Mouse (Mus musculus): ENCODE data around the gene Slc11a2.

The Slc11a2 gene

DNA sequence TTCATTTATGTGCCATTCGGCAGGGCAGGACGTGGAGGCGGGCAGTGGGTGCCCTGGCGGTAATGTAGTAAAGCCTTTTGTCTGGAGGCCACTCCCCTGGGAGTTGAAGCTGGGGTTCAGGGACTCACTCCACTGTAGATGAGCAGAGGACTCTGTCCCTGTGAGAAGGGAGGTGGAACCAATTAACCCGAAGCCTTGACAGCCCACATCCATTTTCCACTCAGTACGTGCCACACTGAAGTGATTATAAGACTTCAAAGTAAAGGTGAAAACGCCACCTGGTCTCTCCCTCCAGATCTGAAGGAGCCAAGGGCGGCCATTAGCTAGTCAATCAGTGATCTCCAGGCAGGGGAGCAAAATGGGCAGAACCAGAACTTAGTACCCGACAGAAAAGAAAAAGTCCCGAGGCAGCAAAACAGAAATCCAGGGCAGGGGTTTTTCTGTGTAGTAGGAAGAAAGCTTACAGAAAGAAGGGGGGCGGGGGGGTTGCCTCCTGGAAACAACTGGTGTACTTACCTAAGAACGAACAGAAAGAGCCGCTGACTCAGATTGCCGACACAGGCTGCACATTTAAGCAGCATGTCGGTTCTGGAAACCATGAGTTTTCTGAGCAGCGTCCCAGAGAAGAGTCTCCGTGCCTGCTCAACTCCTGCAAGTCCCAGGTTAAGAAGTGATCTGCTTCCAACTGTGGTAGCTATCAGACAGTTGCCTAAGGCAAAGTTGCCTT lies at the start of gene Slc11a2:
Slc11a2 (minus strand) TSS at position 677 of the 727 bp plus-strand sequence.
- DNase-seq (ENCODE audit: low read depth) = peak; percentile 56

DNA sequence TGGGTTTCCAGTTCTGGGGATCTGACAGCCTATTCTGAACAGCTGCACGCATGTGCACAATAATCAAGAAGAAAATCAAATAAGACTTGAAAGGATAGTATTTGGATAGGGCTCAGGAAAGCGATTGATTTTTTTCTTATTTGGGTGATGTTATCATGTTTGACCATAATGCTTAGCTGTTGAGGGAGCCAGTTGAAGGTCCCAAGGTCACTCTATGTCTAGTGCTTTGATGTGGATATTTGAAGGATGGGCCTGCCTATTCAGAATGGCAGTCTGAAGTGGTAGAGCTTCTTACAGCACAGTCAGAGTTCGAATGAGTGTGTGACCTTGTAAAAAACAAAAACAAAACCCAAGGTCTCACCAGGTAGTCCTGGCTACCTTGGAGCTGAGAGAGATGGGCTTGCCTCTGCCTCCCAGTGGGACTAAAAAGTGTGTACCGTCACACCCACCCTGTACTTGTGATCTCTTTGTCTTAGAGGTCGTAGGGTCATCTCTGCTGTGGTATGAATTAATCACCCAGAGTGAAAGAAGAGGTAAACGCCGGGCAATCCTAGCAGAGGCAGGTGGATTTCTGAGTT lies 49.1 kb upstream of the Slc11a2 start:
- DNase-seq (ENCODE audit: low read depth) = no peak

DNA sequence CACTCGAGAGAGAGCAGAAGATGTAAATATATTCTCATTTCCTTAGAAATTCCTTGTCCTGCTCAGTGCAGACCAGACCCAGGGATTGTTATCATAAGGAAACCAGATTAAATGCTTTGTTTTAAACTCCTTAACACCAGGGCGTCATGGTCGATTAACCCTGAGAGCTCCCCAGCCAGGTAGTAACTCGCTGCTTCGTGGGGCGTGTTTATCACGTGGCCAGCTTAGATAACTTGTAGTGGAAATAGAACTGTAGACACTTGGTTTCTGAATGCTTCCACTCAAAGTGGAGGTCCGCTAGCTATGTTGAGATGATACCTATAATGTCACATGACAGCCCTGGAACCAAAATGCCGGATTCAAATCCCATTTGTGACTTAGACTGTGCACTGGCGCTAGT lies 45.2 kb upstream of the Slc11a2 start:
- no peak for DNase-seq (ENCODE audit: low read depth)

DNA sequence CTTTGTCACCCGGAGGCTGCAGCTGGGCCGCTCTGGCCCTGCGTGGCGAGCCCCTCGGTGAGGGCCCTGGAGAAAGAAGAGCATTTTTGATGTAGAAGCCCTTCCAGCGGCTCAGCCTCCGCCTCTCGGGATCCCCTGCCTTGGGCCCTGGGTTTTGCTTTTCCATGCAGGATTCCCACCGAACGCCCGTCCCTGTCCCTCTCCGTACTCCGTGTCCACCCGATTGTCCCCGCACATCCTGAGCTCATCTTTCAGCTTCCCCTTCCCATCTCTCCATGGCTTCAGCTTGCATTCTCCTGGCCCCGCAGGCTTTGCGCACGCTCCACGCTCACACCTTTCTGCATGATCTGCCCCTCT lies 44.3 kb upstream of the Slc11a2 start:
- DNase-seq (ENCODE audit: low read depth) = no peak

DNA sequence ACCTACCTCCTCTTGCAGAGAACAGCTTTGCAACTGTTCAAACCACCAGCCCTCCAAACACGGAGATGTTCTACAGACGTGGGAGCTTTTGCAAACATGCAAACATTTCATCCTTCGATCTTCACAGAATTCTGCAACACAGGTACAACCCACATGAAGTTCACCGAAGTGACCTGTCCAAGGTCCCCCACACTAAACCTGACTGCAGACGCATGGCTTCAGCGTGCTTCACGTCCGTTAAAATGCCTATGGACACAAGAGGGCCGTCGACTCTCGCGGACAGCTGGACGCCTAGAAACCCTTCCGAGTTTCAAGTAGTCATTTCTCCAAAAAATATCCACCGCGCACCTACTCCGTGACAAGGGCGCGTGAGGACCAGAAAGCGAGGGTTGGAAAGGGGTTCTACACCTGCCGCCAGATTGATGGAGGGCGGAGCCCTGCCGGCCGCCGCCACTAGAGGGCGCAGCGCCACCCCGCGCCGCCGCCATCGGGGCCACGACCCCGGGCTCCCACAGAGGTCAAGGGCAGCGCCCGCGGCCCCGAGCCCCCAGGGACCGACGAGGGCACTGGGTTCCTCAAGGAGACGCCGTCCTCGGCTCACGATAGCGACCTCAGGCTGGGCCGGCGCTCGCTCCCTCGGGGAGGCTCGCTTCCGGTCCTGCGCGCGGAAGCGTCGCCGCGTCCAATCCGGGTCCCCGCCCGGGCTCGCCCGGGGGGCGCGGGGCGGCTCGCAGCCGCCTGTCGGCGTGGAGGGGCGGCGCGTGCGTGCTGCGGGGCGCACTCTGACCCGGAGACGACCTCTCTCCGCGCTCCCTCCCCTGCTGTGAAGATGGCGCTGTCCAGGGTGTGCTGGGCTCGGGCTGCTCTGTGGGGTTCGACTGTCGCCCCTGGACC lies 43.7 kb upstream of the Slc11a2 start, which contains the start of gene Letmd1:
Letmd1 (plus strand) TSS at position 729 of the 894 bp plus-strand sequence.
- peak; percentile 91 for DNase-seq (ENCODE audit: low read depth)

DNA sequence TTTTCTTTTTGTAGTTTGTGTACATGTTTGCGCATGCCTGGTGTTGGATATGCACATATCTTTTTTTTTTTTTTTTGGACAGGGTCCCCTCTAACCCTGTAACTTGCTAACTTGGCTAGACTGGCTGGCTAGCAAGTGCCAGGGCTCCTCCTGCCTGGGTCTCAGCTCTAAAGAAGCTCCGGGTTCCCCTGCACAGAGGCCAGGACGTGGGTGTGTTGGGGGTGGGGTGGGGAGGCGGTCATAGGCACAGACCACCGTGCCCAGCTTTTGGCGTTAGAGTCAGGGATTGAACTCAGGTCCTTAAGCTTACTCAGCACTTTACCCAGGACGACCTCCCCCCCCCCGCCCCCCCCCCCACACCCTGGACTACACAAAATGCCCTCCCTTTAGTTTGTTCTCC lies 42.9 kb upstream of the Slc11a2 start:
- DNase-seq (ENCODE audit: low read depth) = no peak

DNA sequence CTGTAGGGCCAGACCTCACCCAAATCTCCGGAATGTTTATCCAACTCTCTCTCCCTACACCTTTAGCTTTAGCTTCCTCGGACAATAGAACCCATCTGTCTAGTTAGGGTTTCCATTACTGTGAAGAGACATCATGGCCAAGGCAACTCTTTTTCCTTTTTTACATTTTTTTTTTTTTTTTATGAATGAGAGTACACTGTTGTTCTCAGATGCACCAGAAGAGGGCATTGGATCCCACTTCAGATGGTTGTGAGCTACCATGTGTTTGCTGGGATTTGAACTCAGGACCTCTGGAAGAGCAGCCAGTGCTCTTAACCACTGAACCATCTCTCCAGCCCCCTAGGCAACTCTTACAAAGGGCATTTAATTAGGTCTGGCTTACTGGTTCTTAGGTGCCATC lies 40.6 kb upstream of the Slc11a2 start:
- DNase-seq (ENCODE audit: low read depth) = peak; percentile 51

DNA sequence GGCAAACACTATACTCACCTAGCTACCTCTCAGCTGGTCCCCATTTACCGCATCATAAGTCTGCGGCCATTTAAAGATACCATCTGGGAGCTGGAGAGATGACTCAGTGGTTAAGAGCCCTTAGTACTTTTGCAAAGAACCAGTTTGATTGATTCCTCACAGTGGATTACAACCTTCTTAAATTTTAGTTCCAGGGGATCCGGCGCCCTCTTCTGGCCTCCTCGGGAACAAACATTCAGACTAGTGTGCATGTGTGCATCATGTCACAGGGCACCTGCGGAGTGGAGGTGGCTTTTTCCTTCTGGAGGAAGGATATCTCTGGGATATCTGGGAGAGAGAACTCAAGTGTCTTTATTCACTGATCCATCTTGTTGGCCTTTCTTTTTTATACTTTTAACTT lies 38.8 kb upstream of the Slc11a2 start:
- DNase-seq (ENCODE audit: low read depth) = peak; percentile 86

DNA sequence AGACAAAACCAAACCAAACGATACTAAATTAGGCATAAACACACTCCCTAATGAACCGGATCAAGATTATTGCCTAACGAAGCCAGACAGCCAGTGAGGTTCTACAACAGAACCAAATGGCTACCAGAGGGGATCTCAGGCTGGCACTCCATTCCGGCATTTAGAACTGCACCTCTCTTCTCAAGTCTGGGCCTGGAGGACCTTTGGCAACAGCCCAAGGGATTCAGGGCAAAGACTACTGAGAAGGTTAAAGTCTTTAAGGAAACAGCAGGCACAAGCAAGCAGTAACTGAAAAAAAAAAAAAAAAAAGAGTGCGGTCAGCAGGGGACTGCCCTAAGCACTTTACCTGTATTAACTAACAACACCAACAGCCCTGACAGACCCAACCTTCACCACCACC lies 37.2 kb upstream of the Slc11a2 start:
- DNase-seq (ENCODE audit: low read depth) = no peak

DNA sequence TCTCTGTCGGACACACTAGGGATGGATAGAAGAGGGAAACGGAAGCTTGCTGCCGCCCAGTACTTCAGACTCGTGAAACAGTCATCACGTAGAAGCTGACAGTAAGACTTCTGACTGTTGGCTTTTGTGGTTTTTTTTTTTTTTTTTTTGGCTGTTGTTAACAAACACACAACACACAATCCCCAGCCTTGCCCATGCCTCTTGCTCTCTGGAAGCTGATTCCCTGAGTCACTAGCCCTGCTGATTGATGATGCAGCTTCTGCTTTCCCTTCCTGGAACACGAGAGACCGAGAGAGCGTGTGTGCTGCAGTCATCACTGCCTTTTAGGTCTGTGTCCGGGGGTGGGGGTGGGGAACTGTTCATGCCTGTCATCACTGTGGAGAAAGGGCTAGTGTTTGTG lies 36.8 kb upstream of the Slc11a2 start:
- DNase-seq (ENCODE audit: low read depth) = no peak

DNA sequence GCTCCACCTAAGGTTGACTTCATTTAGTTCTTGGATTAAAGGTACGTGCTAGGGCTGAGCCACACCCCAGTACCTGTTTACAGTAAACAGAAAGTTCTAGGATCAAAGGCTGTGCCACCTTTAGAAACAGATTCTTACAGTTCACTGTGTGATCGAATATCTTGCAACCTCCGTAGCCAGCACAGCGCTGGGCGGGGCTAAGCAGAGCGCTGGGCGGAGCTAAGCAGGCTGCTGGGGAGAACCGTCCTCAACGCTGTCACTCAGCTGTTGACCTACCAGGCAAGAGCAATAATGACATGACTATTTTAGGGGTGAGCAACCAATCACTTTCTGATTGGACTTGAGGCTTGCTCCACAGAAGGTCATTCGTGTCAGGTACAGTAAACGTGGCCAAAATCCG lies 36.1 kb upstream of the Slc11a2 start:
- DNase-seq (ENCODE audit: low read depth) = peak; percentile 84

DNA sequence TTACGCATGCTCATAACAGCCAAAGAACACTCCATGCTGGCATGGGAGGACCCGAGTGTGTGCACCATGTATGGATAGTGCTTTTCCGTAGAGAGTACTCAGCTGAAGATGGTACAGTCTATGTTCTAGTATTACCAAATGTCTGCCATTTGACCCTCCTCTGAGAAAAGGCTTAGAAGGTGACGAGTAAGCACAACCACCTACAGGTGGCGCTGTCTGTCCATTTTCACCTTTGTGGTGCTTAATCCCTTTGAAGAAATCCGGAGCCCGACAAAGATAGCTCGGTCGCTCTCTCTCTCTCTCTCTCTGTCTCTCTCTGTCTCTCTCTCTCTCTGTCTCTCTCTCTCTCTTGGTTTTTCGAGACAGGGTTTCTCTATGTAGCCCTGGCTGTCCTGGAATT lies 33.2 kb upstream of the Slc11a2 start:
- DNase-seq (ENCODE audit: low read depth) = peak; percentile 92

DNA sequence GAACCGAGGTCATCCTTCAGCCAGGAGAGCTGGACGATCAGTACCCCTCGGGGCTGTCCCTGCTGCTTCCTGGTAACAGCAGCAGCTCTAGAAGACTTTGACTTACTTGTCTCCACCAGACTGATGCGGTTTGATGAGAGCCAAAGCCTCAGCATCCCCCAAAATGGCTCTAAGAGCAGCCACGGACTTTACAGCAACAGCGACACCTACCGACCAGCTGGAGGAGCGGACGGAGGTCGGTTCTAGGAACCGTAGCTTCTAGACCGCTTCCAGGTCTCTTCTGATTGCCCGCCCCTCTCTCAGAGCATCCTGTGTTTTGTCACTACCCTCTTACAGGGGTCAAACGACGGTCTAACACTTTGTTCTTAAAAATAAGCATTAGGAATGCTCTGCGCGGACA lies 32.5 kb upstream of the Slc11a2 start:
- peak; percentile 92 for DNase-seq (ENCODE audit: low read depth)

DNA sequence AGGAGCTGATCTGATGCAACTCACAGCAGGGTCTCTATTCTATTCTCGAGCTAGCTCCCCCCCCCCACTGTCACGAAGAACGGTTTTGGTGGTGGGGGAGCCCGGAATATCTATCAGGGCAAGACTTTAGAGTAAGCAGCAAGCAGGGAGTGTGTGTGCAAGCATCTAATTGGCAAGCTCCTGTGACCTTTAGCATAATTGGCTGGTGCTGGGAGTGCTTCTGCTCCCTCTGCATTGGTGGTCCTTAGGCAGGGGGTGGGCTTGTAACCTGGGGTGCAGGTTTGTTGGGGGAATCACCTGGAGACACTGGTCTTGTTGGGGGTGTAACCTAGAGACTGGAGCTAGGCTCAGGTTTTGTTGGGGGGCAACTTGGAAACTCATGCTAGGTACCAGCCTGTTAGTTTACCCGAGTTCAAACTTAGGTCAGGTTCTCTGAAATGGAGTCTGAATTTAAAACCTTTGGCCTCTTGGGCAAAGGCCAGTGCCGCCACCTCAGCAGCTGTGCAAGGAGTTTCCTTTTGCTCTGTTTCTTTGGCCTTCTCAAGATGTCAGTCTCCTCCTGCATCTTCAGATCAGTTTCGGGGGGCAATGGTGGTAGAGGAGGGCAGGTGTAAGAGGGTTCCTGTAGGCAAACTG lies 31.6 kb upstream of the Slc11a2 start:
- DNase-seq (ENCODE audit: low read depth) = no peak

DNA sequence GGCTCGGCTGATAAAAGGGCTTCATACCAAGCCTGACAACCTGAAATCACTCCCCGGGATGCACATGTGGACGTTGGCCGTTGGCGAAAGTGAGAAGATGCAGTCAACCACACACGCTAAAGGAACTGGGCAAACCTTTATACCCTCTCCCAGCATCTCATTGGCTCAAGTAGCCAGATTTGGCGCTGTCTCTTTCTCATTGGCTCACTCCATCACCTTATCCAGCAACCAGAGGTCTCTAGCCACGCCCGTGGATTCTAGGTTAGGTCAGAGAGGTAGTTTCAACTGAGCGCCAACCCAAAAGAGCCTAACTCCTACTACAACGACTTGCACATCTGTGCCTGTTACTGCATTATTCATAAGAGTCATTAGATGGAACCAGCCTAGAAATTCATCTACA lies 27.6 kb upstream of the Slc11a2 start:
- DNase-seq (ENCODE audit: low read depth) = no peak

DNA sequence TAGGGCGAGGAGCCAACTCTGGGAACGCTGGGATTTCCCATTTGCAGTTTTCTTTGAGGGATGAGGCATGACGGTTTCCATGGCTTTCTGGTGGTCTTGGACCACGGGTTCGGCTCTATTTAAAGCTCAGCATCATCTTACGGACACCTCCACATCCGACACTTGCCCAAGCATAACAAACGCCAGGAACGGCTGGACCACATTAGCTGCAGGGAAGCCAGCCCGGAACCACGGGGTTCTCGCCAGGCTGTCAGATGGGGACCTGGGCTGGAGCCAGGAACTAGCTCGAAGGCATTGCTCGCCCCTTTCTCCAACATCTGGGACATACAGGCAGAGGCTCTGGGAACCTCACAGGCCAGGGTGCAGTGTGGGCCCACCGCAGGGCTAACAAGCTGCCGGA lies 26.4 kb upstream of the Slc11a2 start:
- DNase-seq (ENCODE audit: low read depth) = no peak

DNA sequence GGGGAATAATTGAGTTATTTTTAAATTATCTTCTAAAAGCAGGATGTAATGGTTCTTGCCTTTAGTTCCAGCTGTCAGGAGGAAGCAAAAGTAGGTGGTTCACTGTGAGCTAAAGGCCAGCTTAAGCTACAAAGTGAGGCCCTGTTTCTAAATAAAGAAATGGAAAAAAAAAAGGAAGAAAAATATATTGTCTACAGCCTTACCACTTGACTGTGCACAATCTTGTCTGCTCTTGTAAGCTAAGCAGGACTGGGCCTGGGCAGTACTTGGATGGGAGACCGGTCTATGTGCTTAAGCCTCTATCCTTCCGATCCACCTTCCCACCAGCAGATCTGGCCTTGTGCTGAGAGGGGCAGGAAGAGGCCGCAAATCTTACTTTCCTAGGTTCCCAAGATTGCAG lies 24.6 kb upstream of the Slc11a2 start:
- no peak for DNase-seq (ENCODE audit: low read depth)

DNA sequence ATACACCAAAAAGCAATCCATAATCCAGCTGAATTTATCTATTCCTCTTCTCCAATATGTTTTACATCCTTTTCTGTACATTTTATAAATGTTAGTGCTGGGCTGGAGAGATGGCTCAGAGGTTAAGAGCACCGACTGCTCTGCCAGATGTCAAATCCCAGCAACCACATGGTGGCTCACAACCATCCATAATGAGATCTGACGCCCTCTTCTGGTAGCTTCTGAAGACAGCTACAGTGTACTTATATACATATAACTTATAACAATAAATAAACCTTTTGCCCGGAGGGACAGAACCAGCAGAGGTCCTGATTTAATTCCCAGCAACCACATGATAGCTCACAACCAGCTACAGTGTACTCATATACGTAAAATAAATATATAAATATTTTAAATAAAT lies 23.7 kb upstream of the Slc11a2 start:
- DNase-seq (ENCODE audit: low read depth) = no peak

DNA sequence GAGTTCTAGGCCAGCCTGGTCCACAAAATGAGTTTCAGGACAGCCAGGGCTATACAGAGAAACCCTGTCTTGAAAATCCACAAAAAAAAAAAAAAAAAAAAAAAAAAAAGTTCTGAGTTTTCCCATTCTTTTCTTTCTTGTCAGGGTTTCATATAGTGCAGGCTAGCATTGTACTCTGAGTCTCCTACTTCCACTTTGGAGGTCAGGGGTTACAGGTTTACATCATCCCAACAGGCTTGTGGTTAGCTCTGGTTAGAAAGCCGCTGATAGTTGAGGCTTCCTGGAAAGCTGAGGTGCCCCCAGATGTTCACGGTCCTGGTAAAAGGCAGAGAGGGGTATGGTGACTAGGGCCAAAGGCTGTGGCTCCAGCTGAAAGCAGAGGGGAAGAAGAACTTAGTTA lies 22.0 kb upstream of the Slc11a2 start:
- DNase-seq (ENCODE audit: low read depth) = no peak

DNA sequence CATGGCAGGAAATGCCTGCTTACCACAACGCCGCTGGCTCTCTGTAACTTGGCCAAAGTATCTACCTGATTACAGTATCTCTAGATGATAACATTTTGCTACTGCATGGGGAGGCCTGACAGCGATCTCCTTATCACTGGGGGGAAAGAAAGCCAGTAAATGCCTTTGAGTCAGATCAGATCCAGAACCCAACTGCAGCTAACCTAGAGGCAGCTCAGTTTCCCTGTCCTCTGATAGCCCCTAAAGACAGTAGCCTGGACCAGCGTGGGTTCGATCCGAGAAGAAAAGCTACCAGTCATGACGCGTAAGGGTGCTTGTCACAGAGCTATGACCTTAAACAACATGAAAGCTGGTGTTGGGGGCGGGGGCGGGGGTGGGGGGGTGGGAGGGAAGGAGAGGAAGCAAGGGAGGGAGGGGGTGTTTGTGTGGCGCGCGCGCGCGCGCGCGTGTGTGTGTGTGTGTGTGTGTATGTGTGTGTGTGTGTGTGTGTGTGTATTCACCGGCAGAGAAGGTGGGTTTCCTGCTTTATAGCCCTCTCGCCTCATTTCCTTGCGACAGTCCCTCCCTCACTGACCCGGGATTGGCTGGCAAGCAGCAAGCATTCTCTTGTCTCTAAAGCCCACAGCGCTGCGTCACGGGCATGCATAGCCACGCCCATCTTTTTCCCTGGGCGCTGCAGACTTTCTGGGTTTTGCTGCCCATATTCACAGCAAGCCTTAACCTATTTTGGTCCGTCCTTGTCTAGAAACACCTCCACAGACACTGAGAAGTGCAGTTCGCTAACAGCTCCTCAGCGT lies 18.5 kb upstream of the Slc11a2 start:
- peak; percentile 96 for DNase-seq (ENCODE audit: low read depth)

DNA sequence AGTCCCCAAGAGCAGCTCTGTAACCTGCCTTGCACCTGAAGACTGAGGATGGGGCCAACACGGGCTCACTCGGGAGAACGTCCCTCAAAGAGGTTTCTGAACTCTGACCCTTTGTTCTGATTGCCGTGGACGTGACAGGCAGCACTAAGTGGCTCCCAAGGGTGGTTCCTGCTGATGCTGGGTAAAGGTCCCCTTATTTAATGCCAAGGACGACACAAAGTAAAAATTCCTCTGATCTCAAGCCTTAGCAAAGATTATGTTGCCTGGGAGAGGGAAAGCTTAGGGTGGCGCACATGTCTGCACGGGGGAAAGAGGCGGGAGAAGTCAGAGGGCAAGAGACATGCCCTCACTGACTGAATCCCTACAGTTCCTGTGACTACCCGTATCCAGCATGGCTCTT lies 11.6 kb upstream of the Slc11a2 start:
- DNase-seq (ENCODE audit: low read depth) = no peak

DNA sequence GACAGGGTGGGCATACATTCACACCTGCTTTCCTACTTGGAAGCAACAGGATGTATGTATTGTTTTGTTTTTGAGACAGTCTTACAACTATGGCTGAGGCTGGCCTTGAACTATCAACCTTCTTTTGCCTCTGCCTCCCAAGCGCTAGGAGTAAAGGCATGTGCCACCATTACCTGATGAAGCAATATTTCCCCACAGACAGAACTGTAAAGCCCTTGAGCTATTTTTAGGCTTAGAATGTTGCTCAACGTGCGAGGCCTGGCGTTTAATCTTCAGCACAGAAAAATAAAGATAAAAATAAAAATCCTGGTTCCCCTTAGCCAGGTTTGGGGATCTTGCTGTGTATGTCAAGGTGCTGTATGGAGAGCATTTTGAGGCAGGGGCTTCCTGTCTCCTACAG lies 11.2 kb upstream of the Slc11a2 start:
- DNase-seq (ENCODE audit: low read depth) = no peak
